In genomic region chr17:36825525-36825924, GRCm38 (mm10) we compare ENCODE assay signal across 9 mouse cellular contexts. TPM values are rescaled to one million over a fixed set of nuclear protein-coding genes. Genes with fewer than 3 reads are reported as not detected.
A peak's percentile ranks its signal among the peaks of the same experiment; 100 is the strongest.
DNase-seq lines count a peak whose midpoint lies in the region; ATAC-seq and TF ChIP-seq lines count a peak whose summit lies in the region.
"Had no signal": no experiment of that assay in that cellular context is flagged by ENCODE, and none has a peak within 500 bp of the region (broad histone marks: within the 10 kb centered on the region; RNA-seq: fewer than 3 reads in every experiment).

No protein-coding gene starts in this region.

- peak; percentile 50 for ATAC-seq in granulocyte monocyte progenitor cell, adult 5-6 weeks (replicated peaks; ENCODE audit: poor library complexity, severe bottlenecking)
- ATAC-seq in megakaryocyte, adult 5-6 weeks (ENCODE audit: poor library complexity, severe bottlenecking), result no peak

- no peak overlapping the region; the same call in 1 of the 2 replicates for H3K4me3 ChIP-seq in left cerebral cortex, adult 2 months

- peak in 1 of 2 experiments; percentile 15 for DNase-seq in left cerebral cortex, adult 2 months (ENCODE audit: extremely low spot score in 1 of 2, low spot score in 2 of 2)
- DNase-seq in left cerebral cortex, adult 8-10 months (ENCODE audit: low spot score in 2 of 2), result no peak
- peak; percentile 32 for DNase-seq in MN1 (ENCODE audit: low spot score)
- DNase-seq in retina, embryonic 14.5 days (ENCODE audit: low spot score), result peak; percentile 6
- DNase-seq in layer of hippocampus, adult 11-12 months (ENCODE audit: low spot score), result no peak
- DNase-seq in right cerebral cortex, postnatal 25 days, result no peak

- no peak overlapping the region for H3K27ac ChIP-seq in left cerebral cortex, adult 2 months

- TF ChIP-seq CTCF in left cerebral cortex, adult 2 months (IDR thresholded peaks at IDR 0.05), result peak; percentile 27

- intact Hi-C loops in left cerebral cortex, adult 2 months (cut with DNase I), result no loop called here

RNA-seq across cellular contexts. Expression of gene Trim26, which starts 11.4 kb away (rescaled TPM):
- 10 to 100 TPM; 18.6 to 22.7 TPM for total RNA-seq in left cerebral cortex, adult 2 months (2021)
- total RNA-seq in left cerebral cortex, adult 8-10 months (2022), result 10 to 100 TPM; 23.1 to 26.2 (median 24.2) TPM
- 16.1 and 25.1 TPM in 2 replicates for total RNA-seq in granulocyte monocyte progenitor cell, adult 5-6 weeks (2014; fragmentation: Nextera tagmentation)
- 8.4 and 11.9 TPM in 2 replicates for total RNA-seq in granulocyte monocyte progenitor cell, adult 5-6 weeks (2017)
- 27.4 and 29.0 TPM in 2 replicates for total RNA-seq in megakaryocyte, adult 5-6 weeks (2015)
- total RNA-seq in megakaryocyte, adult 5-6 weeks (2017), result 19.6 and 24.9 TPM in 2 replicates

RNA-seq across cellular contexts. Expression of gene H2-M10.6, which starts 13.6 kb away (rescaled TPM):
- total RNA-seq in left cerebral cortex, adult 2 months (2021), result not detected
- not detected for total RNA-seq in left cerebral cortex, adult 8-10 months (2022)
- not detected in 2 replicates for total RNA-seq in granulocyte monocyte progenitor cell, adult 5-6 weeks (2014; fragmentation: Nextera tagmentation)
- not detected in 2 replicates for total RNA-seq in granulocyte monocyte progenitor cell, adult 5-6 weeks (2017)
- not detected in 2 replicates for total RNA-seq in megakaryocyte, adult 5-6 weeks (2015)
- total RNA-seq in megakaryocyte, adult 5-6 weeks (2017), result not detected in 2 replicates
- total RNA-seq: layer of hippocampus, postnatal 14 days had no signal

RNA-seq across cellular contexts. Expression of gene Trim15, which starts 41.5 kb away (rescaled TPM):
- total RNA-seq in left cerebral cortex, adult 2 months (2021), result not detected
- under 1 TPM in 1 of 4 experiments, not detected in 3; 0.19 TPM for total RNA-seq in left cerebral cortex, adult 8-10 months (2022)
- total RNA-seq in granulocyte monocyte progenitor cell, adult 5-6 weeks (2014; fragmentation: Nextera tagmentation), result not detected in 2 replicates
- total RNA-seq in granulocyte monocyte progenitor cell, adult 5-6 weeks (2017), result not detected in 2 replicates
- not detected in 2 replicates for total RNA-seq in megakaryocyte, adult 5-6 weeks (2015)
- not detected in 2 replicates for total RNA-seq in megakaryocyte, adult 5-6 weeks (2017)
- total RNA-seq: layer of hippocampus, postnatal 14 days had no signal

RNA-seq across cellular contexts. Expression of gene Trim10, which starts 43.8 kb away (rescaled TPM):
- not detected for total RNA-seq in left cerebral cortex, adult 2 months (2021)
- not detected for total RNA-seq in left cerebral cortex, adult 8-10 months (2022)
- total RNA-seq in granulocyte monocyte progenitor cell, adult 5-6 weeks (2014; fragmentation: Nextera tagmentation), result not detected in 2 replicates
- total RNA-seq in granulocyte monocyte progenitor cell, adult 5-6 weeks (2017), result 0.39 TPM in 1 of 2 replicates, not detected in the other
- total RNA-seq in megakaryocyte, adult 5-6 weeks (2015), result 0.52 and 0.76 TPM in 2 replicates
- 1.5 and 3.9 TPM in 2 replicates for total RNA-seq in megakaryocyte, adult 5-6 weeks (2017)
- total RNA-seq: layer of hippocampus, postnatal 14 days had no signal

RNA-seq across cellular contexts. Expression of gene H2-M10.5, which starts 52.8 kb away (rescaled TPM):
- total RNA-seq in left cerebral cortex, adult 2 months (2021), result not detected
- not detected for total RNA-seq in left cerebral cortex, adult 8-10 months (2022)
- total RNA-seq in granulocyte monocyte progenitor cell, adult 5-6 weeks (2014; fragmentation: Nextera tagmentation), result not detected in 2 replicates
- total RNA-seq in granulocyte monocyte progenitor cell, adult 5-6 weeks (2017), result not detected in 2 replicates
- total RNA-seq in megakaryocyte, adult 5-6 weeks (2015), result not detected in 2 replicates
- total RNA-seq in megakaryocyte, adult 5-6 weeks (2017), result not detected in 2 replicates
- total RNA-seq: layer of hippocampus, postnatal 14 days had no signal

Comparison
In these comparisons a context has a peak if more than half of its experiments do, and no peak if none do; other contexts are left out.
1. DNase-seq: peak in MN1 (single experiment) and retina, embryonic 14.5 days (single experiment); none in left cerebral cortex, adult 8-10 months (0 of 2), layer of hippocampus, adult 11-12 months (single experiment) and right cerebral cortex, postnatal 25 days (single experiment).